Mouse (Mus musculus) B cell, adult (primary cell): Measurements from ENCODE around the gene Zmym3. TPM values are rescaled to one million over a fixed set of nuclear protein-coding genes. Genes with fewer than 3 reads are reported as not detected.

ENCODE experiments used
- total RNA-seq: library from RNA; stranded (reverse); gene quantifications from 4 replicates; pipeline ENCODE4 v1.2.4, GENCODE M21; 2023; ENCODE audit not compliant: inconsistent age

The Zmym3 gene
- 34.0 to 38.6 TPM (median 36.4 TPM) in 4 replicates for total RNA-seq

GRCm38 (mm10) chrX:101420700-101421095 lies at the start of gene Zmym3:
Zmym3 (minus strand) TSS chrX:101420849.

GRCm38 (mm10) chrX:101448886-101449475 lies 28.3 kb upstream of the Zmym3 start, which contains the start of gene Itgb1bp2:
Itgb1bp2 (plus strand) TSS chrX:101449088.

GRCm38 (mm10) chrX:101429142-101429949 lies 8.7 kb upstream of the Zmym3 start, which contains the start of gene Nono:
Nono (plus strand) TSS chrX:101429318.

GRCm38 (mm10) chrX:101376190-101376968 lies 44.3 kb downstream of the Zmym3 start, which contains the start of gene Gjb1:
Gjb1 (plus strand) TSS chrX:101376378.

Other genes with a start within 250 kb of the Zmym3 start
- 37.2 to 52.2 TPM (median 44.4 TPM) in 4 replicates for gene Snx12, start 198.3 kb downstream of the Zmym3 start, total RNA-seq
- 32.6 to 38.5 TPM (median 36.8 TPM) in 4 replicates for gene Foxo4, start 166.3 kb downstream of the Zmym3 start, total RNA-seq
- gene Gm614, start 156.9 kb downstream of the Zmym3 start, total RNA-seq = 39.4 to 62.3 TPM (median 56.6 TPM) in 4 replicates
- gene Il2rg, start 152.6 kb downstream of the Zmym3 start, total RNA-seq = 552 to 577 TPM (median 561 TPM) in 4 replicates
- not detected in 4 replicates for gene Gm20489, start 151.8 kb downstream of the Zmym3 start, total RNA-seq
- gene Med12, start 146.8 kb downstream of the Zmym3 start, total RNA-seq = 153 to 180 TPM (median 164 TPM) in 4 replicates
- gene Nlgn3, start 121.7 kb downstream of the Zmym3 start, total RNA-seq = 0.15 to 0.80 TPM (median 0.38 TPM) in 4 replicates
- gene Gjb1, start 44.5 kb downstream of the Zmym3 start, total RNA-seq = not detected in 4 replicates
- 196 to 212 TPM (median 205 TPM) in 4 replicates for gene Nono, start 8.5 kb upstream of the Zmym3 start, total RNA-seq
- 0.75 to 2.2 TPM (median 1.6 TPM) in 4 replicates for gene Itgb1bp2, start 28.2 kb upstream of the Zmym3 start, total RNA-seq
- gene Taf1, start 111.9 kb upstream of the Zmym3 start, total RNA-seq = 54.1 to 59.7 TPM (median 56.4 TPM) in 4 replicates
- gene Ogt, start 219.2 kb upstream of the Zmym3 start, total RNA-seq = 180 to 207 TPM (median 197 TPM) in 4 replicates